Mouse (Mus musculus): ENCODE results near the gene Akap6. TPM values are rescaled to one million over a fixed set of nuclear protein-coding genes. Genes with fewer than 3 reads are reported as not detected.
A peak's percentile ranks its signal among the peaks of the same experiment; 100 is the strongest.

Gene Akap6
- polyA plus RNA-seq, 1 experiment from 2014 or later, result 14.4 TPM

DNA sequence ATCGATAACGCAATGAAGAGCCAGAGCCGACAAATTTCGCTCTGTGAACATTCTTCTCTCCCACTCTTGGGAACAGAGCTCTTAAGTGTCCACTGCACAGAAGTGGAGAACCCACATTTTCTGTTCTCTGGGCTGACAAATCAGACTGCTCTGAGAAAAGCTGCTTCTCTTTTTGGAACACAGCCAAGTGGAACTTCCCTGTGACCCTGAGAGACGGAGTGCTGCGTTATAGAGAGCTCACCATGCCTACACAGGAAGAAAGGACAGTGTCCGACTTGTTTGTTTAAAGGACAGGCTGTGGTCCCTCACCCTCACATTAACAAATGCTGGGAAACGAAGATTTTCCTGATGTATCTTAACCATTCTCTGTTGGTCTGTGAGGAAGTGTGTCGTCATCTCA lies 11.8 kb upstream of the Akap6 start:
- H3K4me2 ChIP-seq (ENCODE audit: low read length), result no peak overlapping the region

GRCm38 (mm10) chr12:52688712-52689111 lies 10.5 kb upstream of the Akap6 start:
- no peaks in the 10 kb centered on the region for H3K36me3 ChIP-seq (ENCODE audit: control insufficient read depth, insufficient read depth, low read length)
- H3K4me2 ChIP-seq (ENCODE audit: low read length), result no peak overlapping the region
- WGBS, result 90% methylated on average over 2 of the region's 2 CpGs
- H3K27ac ChIP-seq (replicated peaks in 1 of 2; ENCODE audit: control insufficient read depth in 1 of 2, insufficient read depth in 1 of 2, low read depth in 2 of 2, low read length in 2 of 2), result no peak overlapping the region
- H3K27me3 ChIP-seq (ENCODE audit: control insufficient read depth, insufficient read depth, low read length), result no peaks in the 10 kb centered on the region
- no peak for ATAC-seq (ENCODE audit: insufficient number of reproducible peaks, insufficient read depth, low FRiP score, low read depth)
- H3K9me3 ChIP-seq (ENCODE audit: control insufficient read depth, low read length), result no peaks in the 10 kb centered on the region
- peaks cover 5% of the 10 kb centered on the region in 2 experiments; a peak in 3 of 4 replicates for H3K4me1 ChIP-seq (ENCODE audit: control insufficient read depth in 2 of 2, insufficient read depth in 2 of 2, low read length in 2 of 2)
- H3K4me3 ChIP-seq (ENCODE audit: control insufficient read depth in 1 of 2, insufficient read depth in 1 of 2, low read depth in 1 of 2, low read length in 2 of 2), result no peak overlapping the region
- no peak overlapping the region for H3K9ac ChIP-seq (ENCODE audit: low read length)

More for the DNA sequence above, 11.8 kb upstream of the Akap6 start:
- peaks cover 3 to 5% of the 10 kb centered on the region in 2 experiments; a peak in 3 of 4 replicates for H3K4me1 ChIP-seq (ENCODE audit: control insufficient read depth in 2 of 2, insufficient read depth in 2 of 2, low read length in 2 of 2)
- H3K9ac ChIP-seq (ENCODE audit: low read length), result no peak overlapping the region
- no peak for ATAC-seq (ENCODE audit: insufficient number of reproducible peaks, insufficient read depth, low FRiP score, low read depth)
- no peak overlapping the region for H3K27ac ChIP-seq (replicated peaks in 1 of 2; ENCODE audit: control insufficient read depth in 1 of 2, insufficient read depth in 1 of 2, low read depth in 2 of 2, low read length in 2 of 2)
- no peaks in the 10 kb centered on the region for H3K36me3 ChIP-seq (ENCODE audit: control insufficient read depth, insufficient read depth, low read length)
- WGBS, result 40% methylated on average over 9 of the region's 9 CpGs
- H3K9me3 ChIP-seq (ENCODE audit: control insufficient read depth, low read length), result no peaks in the 10 kb centered on the region
- H3K27me3 ChIP-seq (ENCODE audit: control insufficient read depth, insufficient read depth, low read length), result no peaks in the 10 kb centered on the region
- H3K4me3 ChIP-seq (ENCODE audit: control insufficient read depth in 1 of 2, insufficient read depth in 1 of 2, low read depth in 1 of 2, low read length in 2 of 2), result no peak overlapping the region

DNA sequence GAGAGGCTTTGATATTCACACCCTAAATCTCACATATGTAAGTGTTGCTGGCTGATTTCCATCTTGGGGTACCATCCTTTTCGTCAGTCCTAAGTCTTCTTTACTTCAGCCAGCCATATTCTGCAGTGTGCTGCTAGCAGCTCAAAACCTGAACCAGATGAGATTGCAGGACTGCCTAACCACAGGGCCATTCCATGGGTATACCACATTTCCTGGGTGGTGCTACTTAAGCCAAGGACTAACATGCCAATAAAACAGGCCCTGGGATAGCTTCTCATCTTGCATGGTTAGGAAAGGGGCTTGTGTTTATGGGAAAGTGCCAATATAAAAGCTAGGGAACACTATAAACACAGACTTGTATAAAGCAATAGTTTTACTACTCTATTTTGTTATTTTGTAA lies 7.6 kb upstream of the Akap6 start:
- no peak for ATAC-seq (ENCODE audit: insufficient number of reproducible peaks, insufficient read depth, low FRiP score, low read depth)
- no peak overlapping the region for H3K4me3 ChIP-seq (ENCODE audit: control insufficient read depth in 1 of 2, insufficient read depth in 1 of 2, low read depth in 1 of 2, low read length in 2 of 2)
- H3K27ac ChIP-seq (replicated peaks in 1 of 2; ENCODE audit: control insufficient read depth in 1 of 2, insufficient read depth in 1 of 2, low read depth in 2 of 2, low read length in 2 of 2), result no peak overlapping the region
- H3K27me3 ChIP-seq (ENCODE audit: control insufficient read depth, insufficient read depth, low read length), result no peaks in the 10 kb centered on the region
- no peak overlapping the region for H3K4me2 ChIP-seq (ENCODE audit: low read length)
- no peaks in the 10 kb centered on the region for H3K9me3 ChIP-seq (ENCODE audit: control insufficient read depth, low read length)
- peaks cover 5% of the 10 kb centered on the region in 2 experiments; a peak in 3 of 4 replicates for H3K4me1 ChIP-seq (ENCODE audit: control insufficient read depth in 2 of 2, insufficient read depth in 2 of 2, low read length in 2 of 2)
- H3K9ac ChIP-seq (ENCODE audit: low read length), result no peak overlapping the region
- no peaks in the 10 kb centered on the region for H3K36me3 ChIP-seq (ENCODE audit: control insufficient read depth, insufficient read depth, low read length)
- 84% methylated on average over 1 of the region's 1 CpGs for WGBS

GRCm38 (mm10) chr12:52692290-52692974 lies 6.8 kb upstream of the Akap6 start:
- WGBS, result 37% methylated on average over 10 of the region's 10 CpGs
- Histone ChIP-seq H3K9ac (ENCODE audit: low read length) (no peak overlapping the region), H3K4me1 (ENCODE audit: control insufficient read depth in 2 of 2, insufficient read depth in 2 of 2, low read length in 2 of 2) (peaks cover under 1 to 5% of the 10 kb centered on the region in 2 experiments; a peak in 3 of 4 replicates), H3K36me3 (ENCODE audit: control insufficient read depth, insufficient read depth, low read length) (no peaks in the 10 kb centered on the region), H3K9me3 (ENCODE audit: control insufficient read depth, low read length) (no peaks in the 10 kb centered on the region), H3K27ac (replicated peaks in 1 of 2; ENCODE audit: control insufficient read depth in 1 of 2, insufficient read depth in 1 of 2, low read depth in 2 of 2, low read length in 2 of 2) (no peak overlapping the region), H3K4me3 (ENCODE audit: control insufficient read depth in 1 of 2, insufficient read depth in 1 of 2, low read depth in 1 of 2, low read length in 2 of 2) (no peak overlapping the region), H3K27me3 (ENCODE audit: control insufficient read depth, insufficient read depth, low read length) (no peaks in the 10 kb centered on the region), H3K4me2 (ENCODE audit: low read length) (peak overlapping the region; percentile 4; the same call in 1 of the 2 replicates)
- no peak for ATAC-seq (ENCODE audit: insufficient number of reproducible peaks, insufficient read depth, low FRiP score, low read depth)

DNA sequence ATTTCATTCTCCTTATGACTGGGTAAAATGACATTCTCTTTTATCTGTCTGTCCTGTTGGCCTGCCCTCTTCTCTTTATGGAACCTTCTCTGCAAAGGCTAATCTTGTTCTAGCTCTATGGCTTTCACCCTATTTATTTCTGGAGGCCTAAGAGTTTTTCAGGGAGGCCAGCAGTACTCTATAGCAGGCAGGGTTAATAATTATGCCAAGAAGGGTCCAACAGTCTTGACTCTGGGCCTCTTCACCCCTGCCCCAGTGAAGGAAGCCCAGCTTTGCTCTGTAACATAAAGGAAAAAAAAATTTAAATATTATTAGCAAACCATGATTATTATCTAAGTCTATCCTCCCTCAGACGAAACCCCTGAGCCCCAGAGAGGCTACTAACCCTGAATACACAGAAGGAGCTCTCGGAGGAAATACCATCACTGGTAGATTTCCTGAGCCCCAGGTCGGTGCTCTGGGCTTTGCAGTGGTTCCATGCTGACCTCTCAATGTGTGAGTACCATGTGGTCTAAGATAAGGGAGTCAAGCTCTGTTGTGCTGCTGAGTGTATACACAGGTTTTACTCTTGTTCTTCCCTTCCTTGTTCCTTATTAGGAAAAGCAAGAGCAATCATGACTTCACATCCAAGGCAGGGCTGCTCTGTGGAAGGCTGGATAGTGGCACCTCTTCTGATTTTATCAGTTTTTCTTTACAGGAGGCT lies 1.6 kb upstream of the Akap6 start:
- no peak for ATAC-seq (ENCODE audit: insufficient number of reproducible peaks, insufficient read depth, low FRiP score, low read depth)
- Histone ChIP-seq H3K27ac (replicated peaks in 1 of 2; ENCODE audit: control insufficient read depth in 1 of 2, insufficient read depth in 1 of 2, low read depth in 2 of 2, low read length in 2 of 2) (no peak overlapping the region), H3K9ac (ENCODE audit: low read length) (no peak overlapping the region), H3K4me2 (ENCODE audit: low read length) (no peak overlapping the region), H3K4me1 (ENCODE audit: control insufficient read depth in 2 of 2, insufficient read depth in 2 of 2, low read length in 2 of 2) (peaks cover 0 to 3% of the 10 kb centered on the region in 2 experiments; a peak in 1 of 4 replicates), H3K27me3 (ENCODE audit: control insufficient read depth, insufficient read depth, low read length) (no peaks in the 10 kb centered on the region), H3K36me3 (ENCODE audit: control insufficient read depth, insufficient read depth, low read length) (no peaks in the 10 kb centered on the region), H3K9me3 (ENCODE audit: control insufficient read depth, low read length) (no peaks in the 10 kb centered on the region), H3K4me3 (ENCODE audit: control insufficient read depth in 1 of 2, insufficient read depth in 1 of 2, low read depth in 1 of 2, low read length in 2 of 2) (no peak overlapping the region)
- 41% methylated on average over 3 of the region's 3 CpGs for WGBS

DNA sequence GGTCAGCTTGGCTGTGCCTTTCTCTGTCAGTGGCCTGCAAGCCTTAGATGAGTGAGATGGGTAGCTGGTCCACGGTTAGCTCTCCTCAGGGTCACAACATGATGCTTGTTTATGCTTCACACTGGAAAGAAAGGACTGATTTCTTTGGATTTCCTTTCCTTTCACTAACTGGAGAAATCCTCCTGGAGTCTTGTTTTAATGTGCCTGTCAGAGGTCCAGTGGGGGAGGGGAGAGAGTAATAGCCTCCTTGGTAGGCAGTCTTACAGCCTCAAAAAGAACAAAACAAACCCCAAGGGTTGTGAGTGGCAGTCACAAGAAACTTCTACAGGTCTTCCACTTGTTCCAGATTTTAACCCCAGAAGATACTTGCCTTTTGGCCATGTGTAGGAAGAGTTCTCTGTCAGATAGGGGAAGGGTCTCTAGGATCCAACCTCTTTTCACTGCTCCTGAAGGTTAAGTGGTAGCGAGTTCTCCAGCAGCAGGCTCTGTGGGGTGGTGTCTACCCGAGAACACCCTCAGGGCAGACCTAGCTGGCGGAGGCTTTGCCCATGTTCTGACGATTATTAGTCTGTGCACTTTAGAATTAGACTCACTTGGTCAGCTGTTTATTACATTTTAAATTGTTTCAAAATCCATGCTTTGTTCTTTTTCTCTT lies 780 bp upstream of the Akap6 start:
- Histone ChIP-seq H3K27me3 (ENCODE audit: control insufficient read depth, insufficient read depth, low read length) (no peaks in the 10 kb centered on the region), H3K9ac (ENCODE audit: low read length) (no peak overlapping the region), H3K36me3 (ENCODE audit: control insufficient read depth, insufficient read depth, low read length) (no peaks in the 10 kb centered on the region), H3K27ac (replicated peaks in 1 of 2; ENCODE audit: control insufficient read depth in 1 of 2, insufficient read depth in 1 of 2, low read depth in 2 of 2, low read length in 2 of 2) (no peak overlapping the region), H3K4me1 (ENCODE audit: control insufficient read depth in 2 of 2, insufficient read depth in 2 of 2, low read length in 2 of 2) (peaks cover 0 to 3% of the 10 kb centered on the region in 2 experiments; a peak in 1 of 4 replicates), H3K4me2 (ENCODE audit: low read length) (no peak overlapping the region), H3K4me3 (ENCODE audit: control insufficient read depth in 1 of 2, insufficient read depth in 1 of 2, low read depth in 1 of 2, low read length in 2 of 2) (no peak overlapping the region), H3K9me3 (ENCODE audit: control insufficient read depth, low read length) (no peaks in the 10 kb centered on the region)
- WGBS, result 73% methylated on average over 5 of the region's 5 CpGs
- no peak for ATAC-seq (ENCODE audit: insufficient number of reproducible peaks, insufficient read depth, low FRiP score, low read depth)

DNA sequence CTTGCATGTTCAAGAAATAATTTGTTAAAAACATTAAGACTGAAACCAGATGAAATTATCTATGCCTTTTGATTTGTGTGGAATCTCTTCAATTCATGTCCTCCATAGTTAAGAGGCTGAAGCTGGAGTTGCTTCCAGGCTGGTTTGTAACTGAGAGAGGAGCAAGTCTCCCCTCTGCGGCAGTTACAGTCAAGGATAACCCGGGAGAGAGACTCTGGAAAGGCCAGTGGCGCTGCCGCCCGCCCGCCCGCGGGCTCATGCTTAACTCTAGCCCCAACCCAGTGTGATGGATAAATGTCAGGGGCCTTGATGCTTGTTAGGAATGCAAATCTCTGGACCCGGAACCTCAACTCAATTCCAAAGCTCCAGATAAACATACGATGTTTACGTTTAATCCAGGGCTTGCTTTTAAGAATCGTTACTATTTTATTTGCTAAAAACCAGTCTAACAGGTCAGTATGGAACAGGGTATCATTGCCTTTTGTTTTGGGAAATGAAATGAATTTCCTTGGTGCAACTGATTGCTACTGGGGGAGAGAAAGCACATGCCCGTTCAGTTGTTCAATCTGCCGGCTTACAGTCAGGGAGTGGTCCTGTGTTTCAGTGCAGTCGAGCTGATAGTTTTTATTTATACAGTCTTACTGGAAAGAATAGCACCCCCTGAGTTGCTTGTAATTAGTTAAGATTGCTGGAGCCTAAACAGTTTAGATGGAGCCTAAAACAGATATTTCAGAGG lies 946 bp downstream of the Akap6 start:
- Histone ChIP-seq H3K9ac (ENCODE audit: low read length) (no peak overlapping the region), H3K27ac (replicated peaks in 1 of 2; ENCODE audit: control insufficient read depth in 1 of 2, insufficient read depth in 1 of 2, low read depth in 2 of 2, low read length in 2 of 2) (no peak overlapping the region), H3K36me3 (ENCODE audit: control insufficient read depth, insufficient read depth, low read length) (no peaks in the 10 kb centered on the region), H3K4me3 (ENCODE audit: control insufficient read depth in 1 of 2, insufficient read depth in 1 of 2, low read depth in 1 of 2, low read length in 2 of 2) (no peak overlapping the region), H3K9me3 (ENCODE audit: control insufficient read depth, low read length) (no peaks in the 10 kb centered on the region), H3K4me2 (ENCODE audit: low read length) (no peak overlapping the region; the same call in 1 of the 2 replicates), H3K27me3 (ENCODE audit: control insufficient read depth, insufficient read depth, low read length) (no peaks in the 10 kb centered on the region), H3K4me1 (ENCODE audit: control insufficient read depth in 2 of 2, insufficient read depth in 2 of 2, low read length in 2 of 2) (peaks cover 0 to 3% of the 10 kb centered on the region in 2 experiments; a peak in 1 of 4 replicates)
- 54% methylated on average over 15 of the region's 15 CpGs for WGBS
- ATAC-seq (ENCODE audit: insufficient number of reproducible peaks, insufficient read depth, low FRiP score, low read depth), result no peak
